In the genomic region with DNA sequence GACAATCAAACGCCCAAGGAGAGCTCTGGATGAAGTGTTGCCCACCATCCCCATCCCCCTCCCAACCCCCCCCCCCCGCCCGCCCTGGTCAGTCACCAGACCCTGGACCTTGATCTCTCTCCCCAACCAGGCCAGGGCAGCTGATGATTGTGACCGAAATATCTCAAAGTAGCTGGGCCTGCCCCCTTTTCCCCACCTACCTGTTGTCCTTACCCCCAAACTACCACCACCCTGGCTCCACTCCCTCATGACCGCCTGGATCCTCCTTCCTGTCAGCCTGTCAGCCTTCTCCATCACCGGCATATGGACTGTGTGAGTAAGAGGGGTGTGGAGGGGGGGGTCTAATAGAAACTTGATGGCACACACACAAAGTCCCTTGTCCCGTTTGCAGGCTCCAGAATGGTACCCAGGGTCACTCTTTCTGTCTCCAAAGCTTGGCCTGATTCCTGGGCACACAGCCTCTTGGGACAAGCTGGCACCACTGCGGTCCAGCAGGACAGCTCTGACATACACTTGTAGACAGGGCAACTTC, we compare ENCODE assay signal across 8 mouse cellular contexts. TPM values are rescaled to one million over a fixed set of nuclear protein-coding genes. Genes with fewer than 3 reads are reported as not detected.
DNase-seq lines count a peak whose midpoint lies in the region; ATAC-seq lines count a peak whose summit lies in the region.

No protein-coding gene starts in this region.

- H3K9ac ChIP-seq in embryonic facial prominence, embryonic 14.5 days (ENCODE audit: low read depth, low read length): peak overlapping the region; percentile 76
- peak overlapping the region; percentile 57 for H3K9ac ChIP-seq in intestine, embryonic 14.5 days (ENCODE audit: low read length)
- H3K9ac ChIP-seq in midbrain, embryonic 16.5 days (ENCODE audit: low read depth, low read length): peak overlapping the region; percentile 75

- ATAC-seq in embryonic facial prominence, embryonic 14.5 days (ENCODE audit: low read depth): no peak
- ATAC-seq in intestine, embryonic 14.5 days (replicated peaks; ENCODE audit: low FRiP score, low TSS enrichment, low read depth): no peak
- peak; percentile 26 for ATAC-seq in midbrain, embryonic 16.5 days

- no peaks in the 10 kb centered on the region for H3K27me3 ChIP-seq in embryonic facial prominence, embryonic 14.5 days (replicated peaks; ENCODE audit: control insufficient read depth, insufficient read depth, low read length)
- H3K27me3 ChIP-seq in intestine, embryonic 14.5 days (replicated peaks; ENCODE audit: control insufficient read depth, insufficient read depth, low read length): no peaks in the 10 kb centered on the region
- H3K27me3 ChIP-seq in midbrain, embryonic 16.5 days (ENCODE audit: control insufficient read depth, insufficient read depth, low read depth, low read length): no peaks in the 10 kb centered on the region

- peaks cover 35% of the 10 kb centered on the region for H3K36me3 ChIP-seq in embryonic facial prominence, embryonic 14.5 days (ENCODE audit: control insufficient read depth, insufficient read depth, low read length)
- H3K36me3 ChIP-seq in intestine, embryonic 14.5 days (ENCODE audit: control insufficient read depth, insufficient read depth, low read length): peaks cover 28% of the 10 kb centered on the region
- peaks cover 9% of the 10 kb centered on the region; the same call in 1 of the 2 replicates for H3K36me3 ChIP-seq in midbrain, embryonic 16.5 days (ENCODE audit: control insufficient read depth, insufficient read depth, low read length)

- peak overlapping the region; percentile 95 for H3K4me2 ChIP-seq in embryonic facial prominence, embryonic 14.5 days (ENCODE audit: low read depth, low read length)
- peak overlapping the region; percentile 94 for H3K4me2 ChIP-seq in intestine, embryonic 14.5 days (ENCODE audit: low read length)
- peak overlapping the region; percentile 95 for H3K4me2 ChIP-seq in midbrain, embryonic 16.5 days (ENCODE audit: low read length)

- H3K9me3 ChIP-seq in embryonic facial prominence, embryonic 14.5 days (ENCODE audit: control insufficient read depth, low read length): no peaks in the 10 kb centered on the region
- no peaks in the 10 kb centered on the region for H3K9me3 ChIP-seq in intestine, embryonic 14.5 days (ENCODE audit: control insufficient read depth, low read length)
- H3K9me3 ChIP-seq in midbrain, embryonic 16.5 days (replicated peaks; ENCODE audit: control insufficient read depth, low read length, poor library complexity, severe bottlenecking): no peaks in the 10 kb centered on the region

- peaks cover 20% of the 10 kb centered on the region for H3K4me1 ChIP-seq in embryonic facial prominence, embryonic 14.5 days (ENCODE audit: control insufficient read depth, insufficient read depth, low read length)
- H3K4me1 ChIP-seq in intestine, embryonic 14.5 days (replicated peaks; ENCODE audit: control insufficient read depth, insufficient read depth, low read length): peaks cover 27% of the 10 kb centered on the region
- H3K4me1 ChIP-seq in midbrain, embryonic 16.5 days (ENCODE audit: control insufficient read depth, insufficient read depth, low read length): peaks cover 25% of the 10 kb centered on the region

- DNase-seq in layer of hippocampus, adult 9-11 months: peak; percentile 56
- DNase-seq in layer of hippocampus, postnatal 25 days (ENCODE audit: extremely low spot score in 1 of 2, low spot score in 1 of 2): no peak
- DNase-seq in embryonic facial prominence, embryonic 14.5 days (ENCODE audit: low spot score): no peak
- DNase-seq in intestine, embryonic 14.5 days (ENCODE audit: low spot score): no peak
- DNase-seq in embryo, embryonic 11 days: no peak
- no peak for DNase-seq in layer of hippocampus, adult 9-10 months (ENCODE audit: low spot score)
- no peak for DNase-seq in retina, embryonic 14.5 days (ENCODE audit: low spot score)

- 38% methylated on average over 5 of the region's 8 CpGs for WGBS in embryonic facial prominence, embryonic 14.5 days
- WGBS in intestine, embryonic 14.5 days: 36% methylated on average over 8 of the region's 8 CpGs
- WGBS in midbrain, embryonic 16.5 days: 58% methylated on average over 5 of the region's 8 CpGs

- peak overlapping the region; percentile 65 for H3K4me3 ChIP-seq in embryonic facial prominence, embryonic 14.5 days (ENCODE audit: low read depth, low read length)
- peak overlapping the region; percentile 57 for H3K4me3 ChIP-seq in intestine, embryonic 14.5 days (ENCODE audit: low read depth, low read length)
- H3K4me3 ChIP-seq in midbrain, embryonic 16.5 days (ENCODE audit: low read depth, low read length): peak overlapping the region; percentile 71

- no peak overlapping the region for H3K27ac ChIP-seq in embryonic facial prominence, embryonic 14.5 days (replicated peaks; ENCODE audit: low read depth, low read length)
- no peak overlapping the region for H3K27ac ChIP-seq in intestine, embryonic 14.5 days (ENCODE audit: low read depth)
- no peak overlapping the region; the same call in 1 of the 2 replicates for H3K27ac ChIP-seq in midbrain, embryonic 16.5 days (ENCODE audit: low read length)

RNA-seq across cellular contexts. Expression of gene Tmem150a, which starts 0.8 kb away (rescaled TPM):
- total RNA-seq in layer of hippocampus, postnatal 25 days (2021): 10 to 100 TPM in 1 of 2 experiments, 1 to 10 TPM in 1; 8.5 to 11.9 TPM
- 16.3 and 17.6 TPM in 2 replicates for polyA plus RNA-seq in embryonic facial prominence, embryonic 14.5 days (2014; fragmentation: Nextera tagmentation; extraction: Ambion mirVana)
- polyA plus RNA-seq in intestine, embryonic 14.5 days (2014; fragmentation: Nextera tagmentation; extraction: Ambion mirVana): 10.8 and 11.7 TPM in 2 replicates
- 15.7 and 17.7 TPM in 2 replicates for polyA plus RNA-seq in midbrain, embryonic 16.5 days (2015; fragmentation: Nextera tagmentation; extraction: Ambion mirVana)

RNA-seq across cellular contexts. Expression of gene 0610030E20Rik, which starts 8.9 kb away (rescaled TPM):
- 10 to 100 TPM; 13.1 to 15.8 TPM for total RNA-seq in layer of hippocampus, postnatal 25 days (2021)
- 19.6 and 25.0 TPM in 2 replicates for polyA plus RNA-seq in embryonic facial prominence, embryonic 14.5 days (2014; fragmentation: Nextera tagmentation; extraction: Ambion mirVana)
- 25.0 and 27.6 TPM in 2 replicates for polyA plus RNA-seq in intestine, embryonic 14.5 days (2014; fragmentation: Nextera tagmentation; extraction: Ambion mirVana)
- 16.5 TPM in 2 replicates for polyA plus RNA-seq in midbrain, embryonic 16.5 days (2015; fragmentation: Nextera tagmentation; extraction: Ambion mirVana)

RNA-seq across cellular contexts. Expression of gene Rnf181, which starts 10.7 kb away (rescaled TPM):
- total RNA-seq in layer of hippocampus, postnatal 25 days (2021): 10 to 100 TPM; 75.9 to 83.5 TPM
- 79.9 and 81.1 TPM in 2 replicates for polyA plus RNA-seq in embryonic facial prominence, embryonic 14.5 days (2014; fragmentation: Nextera tagmentation; extraction: Ambion mirVana)
- polyA plus RNA-seq in intestine, embryonic 14.5 days (2014; fragmentation: Nextera tagmentation; extraction: Ambion mirVana): 96.9 and 98.0 TPM in 2 replicates
- 124 and 126 TPM in 2 replicates for polyA plus RNA-seq in midbrain, embryonic 16.5 days (2015; fragmentation: Nextera tagmentation; extraction: Ambion mirVana)

RNA-seq across cellular contexts. Expression of gene Usp39, which starts 11.1 kb away (rescaled TPM):
- total RNA-seq in layer of hippocampus, postnatal 25 days (2021): 10 to 100 TPM; 31.4 to 36.4 TPM
- polyA plus RNA-seq in embryonic facial prominence, embryonic 14.5 days (2014; fragmentation: Nextera tagmentation; extraction: Ambion mirVana): 46.6 and 50.7 TPM in 2 replicates
- 56.2 and 58.0 TPM in 2 replicates for polyA plus RNA-seq in intestine, embryonic 14.5 days (2014; fragmentation: Nextera tagmentation; extraction: Ambion mirVana)
- 39.0 and 40.0 TPM in 2 replicates for polyA plus RNA-seq in midbrain, embryonic 16.5 days (2015; fragmentation: Nextera tagmentation; extraction: Ambion mirVana)

RNA-seq across cellular contexts. Expression of gene Vamp5, which starts 24.2 kb away (rescaled TPM):
- total RNA-seq in layer of hippocampus, postnatal 25 days (2021): 1 to 10 TPM; 3.9 to 4.6 TPM
- polyA plus RNA-seq in embryonic facial prominence, embryonic 14.5 days (2014; fragmentation: Nextera tagmentation; extraction: Ambion mirVana): 20.3 and 22.3 TPM in 2 replicates
- 19.6 and 21.4 TPM in 2 replicates for polyA plus RNA-seq in intestine, embryonic 14.5 days (2014; fragmentation: Nextera tagmentation; extraction: Ambion mirVana)
- 12.0 and 16.4 TPM in 2 replicates for polyA plus RNA-seq in midbrain, embryonic 16.5 days (2015; fragmentation: Nextera tagmentation; extraction: Ambion mirVana)
